Mouse (Mus musculus) heart, embryonic 13.5 days (tissue): Measurements from ENCODE around the gene Pitpnc1. TPM values are rescaled to one million over a fixed set of nuclear protein-coding genes. Genes with fewer than 3 reads are reported as not detected.
A peak's percentile ranks its signal among the peaks of the same experiment; 100 is the strongest.

Source experiments
- ATAC-seq: fragments of 200-750 bp; cut with Nextera tagmentation; 2 replicates; pipeline ENCODE4 v1.8.0; 2017; ENCODE audit warnings: moderate TSS enrichment; ENCODE audit not compliant: insufficient number of reproducible peaks, low FRiP score, low TSS enrichment; ENCODE audit errors: extremely low read depth
- H3K27ac ChIP-seq: fragments of 300-500 bp; sonication (generic); replicated peaks from 2 replicates; pipeline ENCODE4 v1.5.1; 2015; ENCODE audit warnings: moderate library complexity, mild to moderate bottlenecking, inconsistent platforms
- H3K27me3 ChIP-seq: fragments of 300-500 bp; sonication (generic); replicated peaks from 2 replicates; pipeline ENCODE4 v1.6.1; 2015; ENCODE audit warnings: mild to moderate bottlenecking, inconsistent platforms
- H3K36me3 ChIP-seq: fragments of 300-500 bp; sonication (generic); 2 replicates; pipeline ENCODE4 v1.6.1; 2015; ENCODE audit warnings: mild to moderate bottlenecking, inconsistent platforms
- H3K4me1 ChIP-seq: fragments of 300-500 bp; sonication (generic); 2 replicates; pipeline ENCODE4 v1.6.1; 2015; ENCODE audit warnings: inconsistent platforms
- H3K4me2 ChIP-seq: fragments of 300-500 bp; sonication (generic); 2 replicates; pipeline ENCODE4 v1.6.1; 2015; ENCODE audit warnings: inconsistent platforms, mild to moderate bottlenecking, moderate library complexity
- H3K4me3 ChIP-seq: fragments of 300-500 bp; sonication (generic); 2 replicates; pipeline ENCODE4 v1.5.1; 2015; ENCODE audit warnings: moderate library complexity, mild to moderate bottlenecking, inconsistent platforms
- H3K9ac ChIP-seq: fragments of 300-500 bp; sonication (generic); 2 replicates; pipeline ENCODE4 v1.6.1; 2015; ENCODE audit warnings: inconsistent platforms, mild to moderate bottlenecking, moderate library complexity
- H3K9me3 ChIP-seq: fragments of 300-500 bp; sonication (generic); 2 replicates; pipeline ENCODE4 v1.6.1; 2016; ENCODE audit warnings: inconsistent platforms
- WGBS: fragments of 180-500 bp; shearing (Covaris S2); methylation state at CpG from one replicate; pipeline ENCODE4 v1.1.7; 2015; ENCODE audit warnings: mixed read lengths; 5-methylcytosine and 5-hydroxymethylcytosine counted together
- polyA plus RNA-seq: library from polyadenylated mRNA; unstranded; fragments of >200 nt; fragmentation: Nextera tagmentation; extraction: Ambion mirVana; gene quantifications from 2 replicates; pipeline ENCODE4 v1.2.1, GENCODE M21; 2015

Pitpnc1 gene
- polyA plus RNA-seq, 1 experiment from 2014 or later = 9.3 TPM

DNA sequence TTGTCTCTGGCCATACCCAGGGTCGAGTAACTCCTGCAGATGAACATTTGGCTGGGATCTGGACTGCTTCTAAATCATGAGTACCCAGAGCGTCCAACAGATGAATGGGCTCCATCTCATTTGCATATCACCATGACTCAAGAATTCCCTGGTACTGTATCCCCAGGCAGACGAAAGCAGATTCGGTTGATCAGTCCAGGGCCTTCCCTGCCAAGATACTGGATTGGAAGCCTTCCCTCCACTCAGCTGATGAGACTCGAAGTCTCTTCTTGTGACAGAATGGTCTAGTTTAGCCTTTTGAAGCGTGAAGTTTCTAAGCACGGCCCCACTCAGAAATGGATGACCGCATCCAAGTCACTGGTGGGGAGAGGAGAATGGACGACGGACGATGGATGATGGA is 134.7 kb downstream of the Pitpnc1 start:
- H3K36me3 ChIP-seq = no peaks in the 10 kb centered on the region
- H3K27ac ChIP-seq = peak overlapping the region; percentile 94
- no peak overlapping the region for H3K9ac ChIP-seq
- H3K4me3 ChIP-seq = no peak overlapping the region
- peaks cover 55% of the 10 kb centered on the region for H3K4me1 ChIP-seq
- peak overlapping the region; percentile 55 for H3K4me2 ChIP-seq
- WGBS = 76% methylated on average over 11 of the region's 11 CpGs
- 0 out of 2 replicates have a peak, but pooled peaks cover 3% of the 10 kb centered on the region for H3K9me3 ChIP-seq
- ATAC-seq = no peak
- H3K27me3 ChIP-seq = no peaks in the 10 kb centered on the region

GRCm38 (mm10) chr11:107334849-107335484 is 135.5 kb downstream of the Pitpnc1 start:
- Histone ChIP-seq H3K9me3 (0 out of 2 replicates have a peak, but pooled peaks cover 3% of the 10 kb centered on the region), H3K4me2 (peak overlapping the region; percentile 55), H3K4me1 (peaks cover 51% of the 10 kb centered on the region), H3K4me3 (no peak overlapping the region), H3K27ac (peak overlapping the region; percentile 94), H3K9ac (peak overlapping the region; percentile 50; the same call in 1 of the 2 replicates), H3K27me3 (no peaks in the 10 kb centered on the region), H3K36me3 (no peaks in the 10 kb centered on the region)
- WGBS = 46% methylated on average over 15 of the region's 15 CpGs
- no peak; the same call in 1 of the 2 replicates for ATAC-seq

GRCm38 (mm10) chr11:107332905-107333304 is 137.6 kb downstream of the Pitpnc1 start:
- H3K4me3 ChIP-seq = no peak overlapping the region
- H3K4me2 ChIP-seq = no peak overlapping the region
- 0 out of 2 replicates have a peak, but pooled peaks cover 3% of the 10 kb centered on the region for H3K9me3 ChIP-seq
- ATAC-seq = no peak
- H3K36me3 ChIP-seq = no peaks in the 10 kb centered on the region
- H3K9ac ChIP-seq = no peak overlapping the region
- H3K27ac ChIP-seq = no peak overlapping the region
- 89% methylated on average over 3 of the region's 3 CpGs for WGBS
- H3K4me1 ChIP-seq = peaks cover 36% of the 10 kb centered on the region
- no peaks in the 10 kb centered on the region for H3K27me3 ChIP-seq

GRCm38 (mm10) chr11:107332332-107332731 is 138.2 kb downstream of the Pitpnc1 start:
- 92% methylated on average over 13 of the region's 13 CpGs for WGBS
- Histone ChIP-seq H3K4me3 (no peak overlapping the region), H3K36me3 (no peaks in the 10 kb centered on the region), H3K4me1 (peaks cover 30% of the 10 kb centered on the region), H3K27me3 (no peaks in the 10 kb centered on the region), H3K9me3 (0 out of 2 replicates have a peak, but pooled peaks cover 3% of the 10 kb centered on the region), H3K27ac (no peak overlapping the region), H3K9ac (no peak overlapping the region), H3K4me2 (no peak overlapping the region)
- no peak for ATAC-seq

DNA sequence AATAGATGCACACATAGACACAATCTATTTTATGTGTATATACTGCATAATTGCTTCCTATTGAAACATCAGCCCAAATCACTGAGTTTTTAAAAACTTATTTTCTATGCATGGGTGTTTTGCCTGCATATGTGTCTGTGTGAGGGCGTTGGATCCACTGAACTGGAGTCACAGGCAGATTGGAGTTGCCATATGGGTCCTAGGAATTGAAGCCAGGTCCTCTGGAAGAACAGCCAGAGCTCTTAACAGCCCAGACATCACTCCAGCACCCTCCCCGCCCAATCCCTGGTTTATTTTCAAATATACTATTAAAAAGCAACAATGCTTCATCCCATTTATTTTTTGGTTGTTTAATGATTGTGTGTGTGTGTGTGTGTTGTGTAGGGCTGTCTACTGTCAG is 139.1 kb downstream of the Pitpnc1 start:
- Histone ChIP-seq H3K4me3 (no peak overlapping the region), H3K4me1 (peaks cover 22% of the 10 kb centered on the region), H3K27ac (no peak overlapping the region), H3K9ac (no peak overlapping the region), H3K27me3 (no peaks in the 10 kb centered on the region), H3K9me3 (0 out of 2 replicates have a peak, but pooled peaks cover 3% of the 10 kb centered on the region), H3K36me3 (no peaks in the 10 kb centered on the region), H3K4me2 (no peak overlapping the region)
- WGBS = 88% methylated on average over 2 of the region's 2 CpGs
- no peak for ATAC-seq

- Histone ChIP-seq H3K9ac (no peak overlapping the region), H3K36me3 (no peaks in the 10 kb centered on the region), H3K9me3 (no peaks in the 10 kb centered on the region), H3K27me3 (no peaks in the 10 kb centered on the region), H3K4me2 (no peak overlapping the region), H3K4me3 (no peak overlapping the region), H3K27ac (no peak overlapping the region), H3K4me1 (peaks cover 18% of the 10 kb centered on the region)
- WGBS = 81% methylated on average over 10 of the region's 10 CpGs
- ATAC-seq = no peak
Observed at GRCm38 (mm10) chr11:107327326-107327725, 143.2 kb downstream of the Pitpnc1 start.

- 47% methylated on average over 14 of the region's 14 CpGs for WGBS
Observed at GRCm38 (mm10) chr11:107325739-107326725, 144.5 kb downstream of the Pitpnc1 start.

DNA sequence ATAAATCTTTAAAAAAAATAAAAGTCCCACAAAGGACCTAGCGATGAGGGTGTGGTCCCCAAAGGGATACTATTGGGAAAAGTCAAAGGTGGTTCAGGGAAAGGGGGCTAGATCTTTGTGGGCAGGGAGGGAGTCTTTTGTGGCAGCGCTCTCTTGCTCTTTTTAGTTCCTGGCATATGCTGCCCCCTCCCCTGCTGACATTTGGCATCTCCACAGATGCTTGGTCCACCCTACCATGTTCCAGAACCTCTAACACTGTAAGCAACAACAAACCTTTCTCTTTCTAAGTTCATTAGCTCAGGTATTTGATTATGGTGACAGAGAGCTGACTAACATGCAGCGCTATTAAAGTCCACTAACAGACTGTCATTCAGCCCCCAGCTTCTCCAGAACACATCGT is 145.3 kb downstream of the Pitpnc1 start:
- Histone ChIP-seq H3K27me3 (no peaks in the 10 kb centered on the region), H3K4me1 (peaks cover 18% of the 10 kb centered on the region), H3K4me2 (no peak overlapping the region), H3K4me3 (no peak overlapping the region), H3K9me3 (no peaks in the 10 kb centered on the region), H3K9ac (no peak overlapping the region), H3K36me3 (no peaks in the 10 kb centered on the region; the same call in 1 of the 2 replicates), H3K27ac (peak overlapping the region; percentile 58; the same call in 1 of the 2 replicates)
- 87% methylated on average over 4 of the region's 4 CpGs for WGBS
- no peak for ATAC-seq

More at GRCm38 (mm10) chr11:107325739-107326725, 144.5 kb downstream of the Pitpnc1 start:
- no peak for ATAC-seq
- no peaks in the 10 kb centered on the region; the same call in 1 of the 2 replicates for H3K36me3 ChIP-seq
- H3K4me1 ChIP-seq = peaks cover 18% of the 10 kb centered on the region
- H3K27me3 ChIP-seq = no peaks in the 10 kb centered on the region
- H3K4me2 ChIP-seq = peak overlapping the region; percentile 5; the same call in 1 of the 2 replicates
- H3K27ac ChIP-seq = peak overlapping the region; percentile 58; the same call in 1 of the 2 replicates
- no peaks in the 10 kb centered on the region for H3K9me3 ChIP-seq
- H3K4me3 ChIP-seq = no peak overlapping the region
- H3K9ac ChIP-seq = 0 out of 2 replicates have a peak overlapping the region, but pooled peaks have one; percentile 16

- Histone ChIP-seq H3K9ac (no peak overlapping the region), H3K4me2 (no peak overlapping the region), H3K27me3 (no peaks in the 10 kb centered on the region), H3K36me3 (peaks cover 2% of the 10 kb centered on the region; the same call in 1 of the 2 replicates), H3K4me3 (no peak overlapping the region), H3K27ac (no peak overlapping the region), H3K4me1 (peaks cover 18% of the 10 kb centered on the region), H3K9me3 (no peaks in the 10 kb centered on the region)
- 73% methylated on average over 18 of the region's 18 CpGs for WGBS
- ATAC-seq = no peak
Observed at GRCm38 (mm10) chr11:107323173-107323572, 147.3 kb downstream of the Pitpnc1 start.

GRCm38 (mm10) chr11:107322226-107322625 is 148.3 kb downstream of the Pitpnc1 start:
- Histone ChIP-seq H3K36me3 (peaks cover 2% of the 10 kb centered on the region; the same call in 1 of the 2 replicates), H3K4me2 (no peak overlapping the region), H3K27me3 (no peaks in the 10 kb centered on the region), H3K4me1 (peaks cover 26% of the 10 kb centered on the region), H3K27ac (no peak overlapping the region), H3K4me3 (no peak overlapping the region), H3K9me3 (no peaks in the 10 kb centered on the region), H3K9ac (no peak overlapping the region)
- 94% methylated on average over 13 of the region's 13 CpGs for WGBS
- no peak for ATAC-seq

- no peaks in the 10 kb centered on the region for H3K9me3 ChIP-seq
- no peaks in the 10 kb centered on the region for H3K27me3 ChIP-seq
- H3K27ac ChIP-seq = no peak overlapping the region
- no peak overlapping the region for H3K4me2 ChIP-seq
- peaks cover 2% of the 10 kb centered on the region; the same call in 1 of the 2 replicates for H3K36me3 ChIP-seq
- no peak overlapping the region for H3K9ac ChIP-seq
- peaks cover 26% of the 10 kb centered on the region for H3K4me1 ChIP-seq
- WGBS = 94% methylated on average over 3 of the region's 3 CpGs
- no peak for ATAC-seq
- H3K4me3 ChIP-seq = no peak overlapping the region
Observed at GRCm38 (mm10) chr11:107321819-107322218, 148.7 kb downstream of the Pitpnc1 start.
